8 mouse cellular contexts compared by ENCODE assay signal in genomic region chr6:39205064-39205649, GRCm38 (mm10). TPM values are rescaled to one million over a fixed set of nuclear protein-coding genes. Genes with fewer than 3 reads are reported as not detected.
DNase-seq lines count a peak whose midpoint lies in the region; ATAC-seq and TF ChIP-seq lines count a peak whose summit lies in the region.

No protein-coding gene starts in this region.

- H3K27me3 ChIP-seq in hindbrain, embryonic 16.5 days (replicated peaks; ENCODE audit: control insufficient read depth, insufficient read depth, low read length) = no peaks in the 10 kb centered on the region

- no peaks in the 10 kb centered on the region for H3K9me3 ChIP-seq in hindbrain, embryonic 16.5 days (ENCODE audit: control insufficient read depth, low read length)

- peak overlapping the region; percentile 80 for H3K4me2 ChIP-seq in hindbrain, embryonic 16.5 days (ENCODE audit: low read length)

- H3K27ac ChIP-seq in cortical plate, adult 2 months (ENCODE audit: insufficient read depth, low read length) = peak overlapping the region; percentile 74
- H3K27ac ChIP-seq in gastrocnemius, adult 2 months = peak overlapping the region; percentile 98
- peak overlapping the region; percentile 97 for H3K27ac ChIP-seq in hindbrain, embryonic 16.5 days (ENCODE audit: low read depth, low read length)

- peak; percentile 61 for ATAC-seq in activated CD4-positive, CD25-positive, alpha-beta regulatory T cell, adult 4 months
- peak; percentile 56 for ATAC-seq in hindbrain, embryonic 16.5 days
- ATAC-seq in megakaryocyte progenitor cell, adult 5-6 weeks (replicated peaks; ENCODE audit: poor library complexity) = peak; percentile 60

- WGBS in hindbrain, embryonic 16.5 days = 2% methylated on average over 19 of the region's 30 CpGs

- TF ChIP-seq POLR2A in cortical plate, adult 2 months (IDR thresholded peaks at IDR 0.05; ENCODE audit: extremely low read depth, insufficient read depth, low read length) = no peak

- peak overlapping the region; percentile 79 for H3K4me3 ChIP-seq in cortical plate, adult 2 months (ENCODE audit: insufficient read depth, low read length)
- peak overlapping the region; percentile 99 for H3K4me3 ChIP-seq in gastrocnemius, adult 2 months
- peak overlapping the region; percentile 100 for H3K4me3 ChIP-seq in hindbrain, embryonic 16.5 days (ENCODE audit: low read length)

- H3K9ac ChIP-seq in hindbrain, embryonic 16.5 days (ENCODE audit: low read depth, low read length) = peak overlapping the region; percentile 97

- H3K36me3 ChIP-seq in hindbrain, embryonic 16.5 days (ENCODE audit: control insufficient read depth, insufficient read depth, low read length) = no peaks in the 10 kb centered on the region

- peaks cover 5% of the 10 kb centered on the region for H3K4me1 ChIP-seq in cortical plate, adult 2 months (ENCODE audit: control insufficient read depth, insufficient read depth, low read length)
- H3K4me1 ChIP-seq in hindbrain, embryonic 16.5 days (ENCODE audit: control insufficient read depth, insufficient read depth, low read depth, low read length) = peaks cover 11% of the 10 kb centered on the region

- DNase-seq in gastrocnemius, adult 2 months = peak; percentile 81
- peak; percentile 62 to 73 for DNase-seq in left cerebral cortex, postnatal 10 days (ENCODE audit: extremely low spot score in 1 of 2, low spot score in 2 of 2)
- peak; percentile 58 to 66 for DNase-seq in right cerebral cortex, postnatal 10 days (ENCODE audit: low spot score in 2 of 2)
- peak; percentile 84 for DNase-seq in urinary bladder, postnatal 14 days (ENCODE audit: low spot score)

- intact Hi-C loops in gastrocnemius, adult 2 months (cut with DNase I) = loop anchor here (1.0 to 10.0 kb wide), 3 partner anchors 52 to 139 kb away; no protein-coding TSS in a partner anchor
- intact Hi-C loops in left cerebral cortex, postnatal 10 days (cut with DNase I) = loop anchor here (5.0 kb wide), 3 partner anchors 52 to 137 kb away; no protein-coding TSS in a partner anchor

- TF ChIP-seq CTCF in cortical plate, adult 2 months (IDR thresholded peaks at IDR 0.05; ENCODE audit: extremely low read depth, insufficient read depth, low read length) = peak; percentile 56; the same call in 1 of the 2 replicates
- TF ChIP-seq CTCF in gastrocnemius, adult 2 months (IDR thresholded peaks at IDR 0.05) = peak; percentile 78

RNA-seq across cellular contexts. Expression of gene Kdm7a, which starts 1.4 kb away (rescaled TPM):
- polyA plus RNA-seq in activated CD4-positive, CD25-positive, alpha-beta regulatory T cell, adult 4 months (2017; shearing (Covaris generic)) = 10 to 100 TPM; 10.5 to 11.4 TPM
- 12.3 and 13.1 TPM in 2 replicates for polyA plus RNA-seq in cortical plate, adult 2 months (2012; rRNA removed)
- 10 to 100 TPM; 23.6 to 28.2 TPM for total RNA-seq in gastrocnemius, adult 2 months (2021)
- polyA plus RNA-seq in hindbrain, embryonic 16.5 days (2015; fragmentation: Nextera tagmentation; extraction: Ambion mirVana) = 3.3 and 4.5 TPM in 2 replicates
- total RNA-seq in left cerebral cortex, postnatal 10 days (2021) = 10 to 100 TPM; 13.9 to 14.3 TPM
- 11.4 and 12.5 TPM in 2 replicates for total RNA-seq in megakaryocyte progenitor cell, adult 5-6 weeks (2015)
- 9.0 and 11.4 TPM in 2 replicates for total RNA-seq in megakaryocyte progenitor cell, adult 5-6 weeks (2017)

Comparison
In these comparisons a context has a peak if more than half of its experiments do, and no peak if none do; other contexts are left out.
1. Peak in every context shown above with its lines: DNase-seq, ATAC-seq, H3K4me3 ChIP-seq and H3K27ac ChIP-seq.